Mouse (Mus musculus): Measurements from ENCODE around the gene Fam43b.

Gene Fam43b

GRCm38 (mm10) chr4:138395087-138395970, 999 bp downstream of the Fam43b start:
- in situ Hi-C loops (cut with MboI; ENCODE audit: low sequenced_read_pairs) = no loop called here

GRCm38 (mm10) chr4:138393703-138394102, 2.6 kb downstream of the Fam43b start:
- in situ Hi-C loops (cut with MboI; ENCODE audit: low sequenced_read_pairs) = no loop called here

GRCm38 (mm10) chr4:138383789-138384188, 12.5 kb downstream of the Fam43b start:
- in situ Hi-C loops (cut with MboI; ENCODE audit: low sequenced_read_pairs) = no loop called here

GRCm38 (mm10) chr4:138382462-138382861, 13.9 kb downstream of the Fam43b start:
- in situ Hi-C loops (cut with MboI; ENCODE audit: low sequenced_read_pairs) = no loop called here

GRCm38 (mm10) chr4:138380132-138380689, 16.1 kb downstream of the Fam43b start:
- in situ Hi-C loops (cut with MboI; ENCODE audit: low sequenced_read_pairs) = no loop called here

GRCm38 (mm10) chr4:138379091-138379840, 17.1 kb downstream of the Fam43b start:
- in situ Hi-C loops (cut with MboI; ENCODE audit: low sequenced_read_pairs) = no loop called here

- in situ Hi-C loops (cut with MboI; ENCODE audit: low sequenced_read_pairs) = no loop called here
Measured at GRCm38 (mm10) chr4:138377526-138377925, 18.8 kb downstream of the Fam43b start.

- in situ Hi-C loops (cut with MboI; ENCODE audit: low sequenced_read_pairs) = no loop called here
Measured at GRCm38 (mm10) chr4:138375117-138375516, 21.2 kb downstream of the Fam43b start.

GRCm38 (mm10) chr4:138370996-138371516, 25.3 kb downstream of the Fam43b start:
- in situ Hi-C loops (cut with MboI; ENCODE audit: low sequenced_read_pairs) = no loop called here

- in situ Hi-C loops (cut with MboI; ENCODE audit: low sequenced_read_pairs) = no loop called here
Measured at GRCm38 (mm10) chr4:138368498-138369260, 27.6 kb downstream of the Fam43b start.

- in situ Hi-C loops (cut with MboI; ENCODE audit: low sequenced_read_pairs) = no loop called here
Measured at GRCm38 (mm10) chr4:138367641-138368497, 28.5 kb downstream of the Fam43b start, which contains the start of gene Cda. Gene Cda (minus strand): TSS chr4:138367992.

- in situ Hi-C loops (cut with MboI; ENCODE audit: low sequenced_read_pairs) = no loop called here
Measured at GRCm38 (mm10) chr4:138366561-138366960, 29.8 kb downstream of the Fam43b start.

GRCm38 (mm10) chr4:138363511-138363910, 32.8 kb downstream of the Fam43b start:
- in situ Hi-C loops (cut with MboI; ENCODE audit: low sequenced_read_pairs) = no loop called here

GRCm38 (mm10) chr4:138362883-138363282, 33.4 kb downstream of the Fam43b start:
- in situ Hi-C loops (cut with MboI; ENCODE audit: low sequenced_read_pairs) = no loop called here

- in situ Hi-C loops (cut with MboI; ENCODE audit: low sequenced_read_pairs) = no loop called here
Measured at GRCm38 (mm10) chr4:138361370-138361821, 34.9 kb downstream of the Fam43b start.

- in situ Hi-C loops (cut with MboI; ENCODE audit: low sequenced_read_pairs) = no loop called here
Measured at GRCm38 (mm10) chr4:138358176-138358575, 38.2 kb downstream of the Fam43b start.

GRCm38 (mm10) chr4:138356551-138356950, 39.8 kb downstream of the Fam43b start:
- in situ Hi-C loops (cut with MboI; ENCODE audit: low sequenced_read_pairs) = no loop called here

- in situ Hi-C loops (cut with MboI; ENCODE audit: low sequenced_read_pairs) = no loop called here
Measured at GRCm38 (mm10) chr4:138356141-138356540, 40.2 kb downstream of the Fam43b start.

GRCm38 (mm10) chr4:138355496-138355895, 40.8 kb downstream of the Fam43b start:
- in situ Hi-C loops (cut with MboI; ENCODE audit: low sequenced_read_pairs) = no loop called here
